In genomic region chr4:3055396-3055795, GRCm38 (mm10) we compare ENCODE assay signal across 26 mouse cellular contexts.
DNase-seq lines count a peak whose midpoint lies in the region; ATAC-seq and TF ChIP-seq lines count a peak whose summit lies in the region.
"Had no signal": no experiment of that assay in that cellular context is flagged by ENCODE, and none has a peak within 500 bp of the region (broad histone marks: within the 10 kb centered on the region; RNA-seq: fewer than 3 reads in every experiment).

No protein-coding gene starts in this region.

- H3K27me3 ChIP-seq in heart, embryonic 11.5 days (ENCODE audit: control insufficient read depth, insufficient read depth, low read length) = no peaks in the 10 kb centered on the region
- no peaks in the 10 kb centered on the region for H3K27me3 ChIP-seq in liver, postnatal 0 days (ENCODE audit: insufficient read depth, low read length)
- no peaks in the 10 kb centered on the region for H3K27me3 ChIP-seq in neural tube, embryonic 15.5 days (replicated peaks)
- H3K27me3 ChIP-seq: embryonic facial prominence, embryonic 13.5 days; heart, embryonic 15.5 days; intestine, embryonic 15.5 days; stomach, embryonic 15.5 days had no signal

- ATAC-seq in heart, embryonic 11.5 days (replicated peaks; ENCODE audit: insufficient number of reproducible peaks, low FRiP score, low TSS enrichment) = no peak
- ATAC-seq in liver, postnatal 0 days = no peak
- no peak for ATAC-seq in neural tube, embryonic 15.5 days (ENCODE audit: low FRiP score)
- ATAC-seq: forebrain, embryonic 14.5 days; hindbrain, embryonic 16.5 days; intestine, embryonic 15.5 days had no signal

- H3K4me1 ChIP-seq in heart, embryonic 11.5 days (ENCODE audit: control insufficient read depth, insufficient read depth, low read length) = no peaks in the 10 kb centered on the region
- no peaks in the 10 kb centered on the region for H3K4me1 ChIP-seq in liver, postnatal 0 days (ENCODE audit: insufficient read depth)
- no peaks in the 10 kb centered on the region for H3K4me1 ChIP-seq in neural tube, embryonic 15.5 days
- H3K4me1 ChIP-seq: embryonic facial prominence, embryonic 13.5 days; heart, embryonic 15.5 days; hindbrain, embryonic 10.5 days; intestine, embryonic 15.5 days; limb, embryonic 10.5 days; stomach, embryonic 15.5 days had no signal

- peaks cover 6% of the 10 kb centered on the region for H3K36me3 ChIP-seq in heart, embryonic 11.5 days (ENCODE audit: control insufficient read depth, insufficient read depth, low read length)
- no peaks in the 10 kb centered on the region for H3K36me3 ChIP-seq in liver, postnatal 0 days (replicated peaks; ENCODE audit: insufficient read depth, low read length)
- H3K36me3 ChIP-seq in neural tube, embryonic 15.5 days = no peaks in the 10 kb centered on the region
- H3K36me3 ChIP-seq: embryonic facial prominence, embryonic 13.5 days; heart, embryonic 15.5 days; hindbrain, embryonic 10.5 days; intestine, embryonic 15.5 days; limb, embryonic 10.5 days; stomach, embryonic 15.5 days had no signal

- TF ChIP-seq EP300 in liver, postnatal 0 days (IDR thresholded peaks at IDR 0.05; ENCODE audit: low read depth) = no peak

- DNase-seq in heart, adult 11 months = peak; percentile 85
- DNase-seq in liver = peak; percentile 1
- DNase-seq in liver, postnatal 0 days = no peak
- DNase-seq in ovary, postnatal 36 days (ENCODE audit: low spot score) = peak; percentile 1
- DNase-seq in ovary, postnatal 14 days (ENCODE audit: low spot score) = no peak
- peak; percentile 12 for DNase-seq in testis, postnatal 10 days (ENCODE audit: low spot score)
- DNase-seq: adrenal gland, postnatal 25 days; cerebellum, adult 8-10 months; embryo, embryonic 11 days; kidney, adult 8-10 months; kidney, postnatal 14 days; thymus, adult 2 months had no signal

- no peak overlapping the region for H3K4me3 ChIP-seq in heart, embryonic 11.5 days (ENCODE audit: low read depth, low read length)
- H3K4me3 ChIP-seq in liver, postnatal 0 days (ENCODE audit: low read depth, low read length) = no peak overlapping the region
- H3K4me3 ChIP-seq in neural tube, embryonic 15.5 days (replicated peaks) = no peak overlapping the region
- H3K4me3 ChIP-seq: embryonic facial prominence, embryonic 13.5 days; erythroblast, embryonic 14.5 days; heart, embryonic 15.5 days; hindbrain, embryonic 10.5 days; intestine, embryonic 15.5 days; layer of hippocampus, adult 2 months; limb, embryonic 10.5 days; stomach, embryonic 15.5 days had no signal

- H3K9me3 ChIP-seq in heart, embryonic 11.5 days (replicated peaks; ENCODE audit: control insufficient read depth, low read length) = peaks cover 77% of the 10 kb centered on the region
- peaks cover 21% of the 10 kb centered on the region for H3K9me3 ChIP-seq in liver, postnatal 0 days (ENCODE audit: low read length)
- H3K9me3 ChIP-seq in neural tube, embryonic 15.5 days (replicated peaks) = peaks cover 77% of the 10 kb centered on the region

- no peak overlapping the region for H3K4me2 ChIP-seq in heart, embryonic 11.5 days
- H3K4me2 ChIP-seq in liver, postnatal 0 days (ENCODE audit: low read depth, low read length) = no peak overlapping the region
- no peak overlapping the region for H3K4me2 ChIP-seq in neural tube, embryonic 15.5 days
- H3K4me2 ChIP-seq: embryonic facial prominence, embryonic 13.5 days; heart, embryonic 15.5 days; intestine, embryonic 15.5 days; midbrain, embryonic 11.5 days; stomach, embryonic 15.5 days had no signal

- no peak overlapping the region for H3K27ac ChIP-seq in heart, embryonic 11.5 days (ENCODE audit: low read depth, low read length)
- H3K27ac ChIP-seq in liver, postnatal 0 days (ENCODE audit: low read depth) = no peak overlapping the region
- no peak overlapping the region for H3K27ac ChIP-seq in neural tube, embryonic 15.5 days (replicated peaks)
- H3K27ac ChIP-seq: embryonic facial prominence, embryonic 13.5 days; heart, embryonic 15.5 days; hindbrain, embryonic 10.5 days; intestine, embryonic 15.5 days; layer of hippocampus, adult 2 months; limb, embryonic 10.5 days; macrophage; stomach, embryonic 15.5 days had no signal

- WGBS in heart, embryonic 11.5 days (ENCODE audit: insufficient replicate concordance) = 76% methylated on average over 1 of the region's 1 CpGs
- WGBS in liver, postnatal 0 days (ENCODE audit: insufficient replicate concordance) = 78% methylated on average over 1 of the region's 1 CpGs
- WGBS in neural tube, embryonic 15.5 days = 76% methylated on average over 1 of the region's 1 CpGs

- no peak for TF ChIP-seq CTCF in liver, postnatal 0 days (IDR thresholded peaks at IDR 0.05; ENCODE audit: low read depth)

- no peak overlapping the region for H3K9ac ChIP-seq in heart, embryonic 11.5 days (ENCODE audit: low read depth, low read length)
- no peak overlapping the region for H3K9ac ChIP-seq in liver, postnatal 0 days (replicated peaks)
- no peak overlapping the region for H3K9ac ChIP-seq in neural tube, embryonic 15.5 days (replicated peaks)
- H3K9ac ChIP-seq: embryonic facial prominence, embryonic 13.5 days; heart, embryonic 15.5 days; intestine, embryonic 15.5 days; stomach, embryonic 15.5 days had no signal

Comparison
In these comparisons a context has a peak if more than half of its experiments do, and no peak if none do; other contexts are left out.
1. DNase-seq: peak in heart, adult 11 months (single experiment), liver (single experiment), ovary, postnatal 36 days (single experiment) and testis, postnatal 10 days (single experiment); none in liver, postnatal 0 days (single experiment) and ovary, postnatal 14 days (single experiment).